Mouse (Mus musculus) c-Kit-positive CD71-negative TER-119-negative erythroid progenitor cells, embryonic 14.5 days (primary cell): ENCODE measurements around the gene Slc19a2.
A peak's percentile ranks its signal among the peaks of the same experiment; 100 is the strongest.
"Not testable (repeated sequence)": the region's sequence is repeated elsewhere in the genome, so short reads cannot be mapped to it uniquely, and the experiment has no call there.

Source experiments
- DNase-seq: peaks from one replicate; pipeline ENCODE4 v3.0.0-alpha.2; 2013; ENCODE audit warnings: low read depth

Slc19a2 gene

GRCm38 (mm10) chr1:164248465-164249331, at the start of gene Slc19a2:
Gene Slc19a2 (plus strand): TSS chr1:164249046.
- peak; percentile 91 for DNase-seq

- no peak for DNase-seq
Measured at GRCm38 (mm10) chr1:164199551-164199950, 49.3 kb upstream of the Slc19a2 start.

- DNase-seq = no peak
Measured at GRCm38 (mm10) chr1:164208437-164208836, 40.4 kb upstream of the Slc19a2 start.

DNA sequence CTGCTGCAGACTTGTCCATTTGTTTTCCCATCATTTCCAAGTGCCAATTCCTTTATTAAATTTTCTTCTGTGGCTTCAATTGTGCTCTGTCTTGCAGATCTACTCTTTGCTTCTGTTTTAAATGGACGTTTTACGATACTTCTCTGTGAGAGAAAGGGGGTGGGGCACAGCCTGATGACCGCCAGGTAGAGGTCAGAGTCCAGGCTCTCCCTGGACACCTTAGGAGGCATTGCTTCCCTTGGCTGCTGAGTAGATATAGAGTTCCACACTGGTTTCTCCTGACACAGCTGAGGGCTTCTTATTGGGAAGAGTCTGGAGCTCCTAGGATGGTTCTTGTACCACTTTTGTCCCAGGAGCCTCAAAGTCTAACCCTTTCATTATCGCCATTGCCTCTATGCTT, 37.9 kb upstream of the Slc19a2 start:
- no peak for DNase-seq

GRCm38 (mm10) chr1:164212686-164213085, 36.2 kb upstream of the Slc19a2 start:
- DNase-seq = no peak

- DNase-seq = no peak
Measured at GRCm38 (mm10) chr1:164214190-164214589, 34.7 kb upstream of the Slc19a2 start.

GRCm38 (mm10) chr1:164215097-164215496, 33.7 kb upstream of the Slc19a2 start:
- DNase-seq = no peak

DNA sequence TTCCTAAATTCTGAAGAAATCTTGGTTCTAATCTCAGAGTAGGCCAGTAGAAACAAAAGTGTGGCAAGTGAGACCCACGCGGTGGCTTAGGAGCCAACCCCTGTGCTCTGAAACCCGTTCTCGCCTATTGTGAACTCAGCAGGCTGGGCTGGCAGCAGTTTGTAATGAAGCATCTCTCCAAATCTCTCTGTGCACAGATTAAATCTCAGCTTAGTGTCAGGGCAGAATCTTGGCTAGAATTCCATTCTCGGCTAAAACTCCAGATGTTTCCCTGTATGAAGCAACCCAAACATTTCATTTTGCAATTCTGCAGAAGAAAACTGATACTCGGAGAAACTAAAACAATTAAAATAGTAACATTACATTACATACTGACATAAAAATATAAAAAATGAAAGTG, 33.3 kb upstream of the Slc19a2 start:
- no peak for DNase-seq

GRCm38 (mm10) chr1:164217791-164218685, 30.8 kb upstream of the Slc19a2 start:
- no peak for DNase-seq

GRCm38 (mm10) chr1:164220261-164220660, 28.6 kb upstream of the Slc19a2 start:
- DNase-seq = no peak

GRCm38 (mm10) chr1:164223089-164223488, 25.8 kb upstream of the Slc19a2 start:
- no peak for DNase-seq

DNA sequence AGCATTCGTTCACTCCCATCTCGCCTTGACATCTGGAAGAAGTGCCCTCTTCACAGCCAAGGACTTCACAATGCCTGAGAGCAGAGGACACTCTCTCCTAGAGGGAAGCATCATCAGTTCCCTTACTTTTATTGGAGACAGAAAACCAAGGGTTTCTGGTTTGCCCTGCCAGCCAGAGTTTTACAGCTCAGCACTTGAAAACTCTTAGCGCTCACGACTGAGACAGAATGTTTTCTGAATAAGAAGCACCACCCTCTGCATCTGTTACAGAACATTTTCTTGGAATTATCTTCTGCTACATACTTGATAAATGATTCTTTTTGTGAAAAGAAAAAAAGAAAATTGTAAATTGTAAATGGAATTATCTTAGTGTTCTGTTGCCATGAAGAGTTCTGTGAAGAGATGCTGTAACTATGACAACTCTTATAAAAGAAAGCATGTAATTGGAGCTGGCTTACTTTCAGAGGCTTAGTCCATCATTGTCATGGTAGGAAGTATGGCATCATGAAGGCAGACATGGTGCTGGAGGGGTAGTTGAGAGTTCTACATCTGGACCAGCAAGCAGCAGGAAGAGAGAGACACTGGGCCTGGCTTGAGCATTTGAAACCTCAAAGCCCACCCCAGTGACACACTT, 16.8 kb upstream of the Slc19a2 start:
- not testable (repeated sequence) for DNase-seq

- no peak for DNase-seq
Measured at GRCm38 (mm10) chr1:164233447-164233846, 15.4 kb upstream of the Slc19a2 start.

DNA sequence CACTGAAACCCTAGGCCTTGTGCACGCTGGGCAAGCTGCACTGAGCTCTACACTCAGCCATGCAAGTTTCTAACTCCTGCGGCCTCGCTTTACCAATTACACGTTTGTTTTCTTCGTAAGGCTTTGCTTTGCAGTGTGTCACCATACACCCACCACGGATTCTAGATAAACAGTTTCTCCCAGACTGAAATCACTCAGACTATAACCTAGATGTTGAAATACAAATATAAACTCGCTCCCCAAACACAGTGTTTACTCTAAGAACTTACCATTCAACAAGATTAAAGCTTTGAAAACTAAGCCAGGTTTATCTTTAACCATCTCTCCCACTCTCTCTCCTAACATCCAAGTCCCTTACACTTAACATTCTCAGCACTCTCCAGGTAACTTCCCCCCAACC, 13.8 kb upstream of the Slc19a2 start:
- DNase-seq = no peak

- DNase-seq = no peak
Measured at GRCm38 (mm10) chr1:164236078-164236477, 12.8 kb upstream of the Slc19a2 start.

- DNase-seq = no peak
Measured at GRCm38 (mm10) chr1:164241494-164241893, 7.4 kb upstream of the Slc19a2 start.

DNA sequence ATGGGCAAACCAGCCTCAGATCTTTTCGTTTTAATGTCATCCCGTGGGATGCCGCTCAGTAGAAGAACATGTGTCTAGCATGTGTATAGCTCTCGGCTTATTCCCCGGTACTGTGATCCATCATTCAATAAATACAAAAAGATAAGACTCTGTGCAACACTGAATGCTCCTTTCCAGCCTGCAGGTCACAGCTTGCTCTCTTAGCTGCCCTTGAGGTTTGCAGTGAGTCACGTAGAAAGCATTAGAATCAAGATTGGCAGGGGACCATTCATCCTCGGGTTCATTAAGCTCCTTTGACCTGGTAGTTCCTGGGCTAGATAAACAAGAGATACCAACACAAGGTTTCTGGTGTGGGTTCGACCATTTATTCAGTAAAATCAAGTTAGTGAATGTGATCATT, 6.0 kb upstream of the Slc19a2 start:
- DNase-seq = no peak

DNA sequence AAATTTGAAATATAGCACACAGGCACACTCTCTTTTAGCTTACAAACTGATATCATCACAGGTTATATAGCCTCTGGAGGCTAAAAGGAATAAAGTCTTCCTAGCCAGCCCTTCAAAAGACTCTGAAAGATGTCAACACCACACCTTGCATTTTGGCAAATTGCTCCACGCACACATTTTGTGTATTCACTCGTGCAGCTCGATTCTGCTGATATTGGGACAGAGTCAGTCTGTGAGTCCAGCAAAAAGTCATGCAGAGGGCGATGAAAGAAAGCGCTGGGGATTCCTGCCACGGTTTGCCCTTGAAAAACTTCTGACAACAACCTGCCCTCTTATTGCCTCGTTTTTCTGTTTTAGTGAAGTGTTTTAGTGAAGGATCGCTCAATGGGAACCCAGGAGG, 1.4 kb upstream of the Slc19a2 start:
- DNase-seq = no peak

DNA sequence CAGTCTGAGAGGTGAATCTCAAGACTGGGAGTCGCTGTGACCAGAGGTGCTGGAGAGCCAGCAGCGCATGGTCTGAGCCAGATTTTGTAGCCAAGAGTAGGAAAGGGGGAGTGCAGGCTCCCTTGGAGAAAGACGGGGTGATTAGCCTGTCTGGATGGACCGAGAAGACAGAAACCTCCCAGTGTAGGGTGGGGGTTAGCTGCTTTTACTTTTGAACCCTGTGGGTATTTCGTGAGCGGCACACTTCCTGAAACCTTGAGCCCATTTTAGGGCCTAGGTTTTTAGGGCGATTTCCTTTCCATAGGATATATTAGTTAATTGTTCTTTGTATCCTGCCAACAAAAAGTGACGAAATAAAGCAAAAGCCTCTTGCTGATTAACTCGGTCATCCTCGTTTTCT, 875 bp upstream of the Slc19a2 start:
- DNase-seq = no peak

GRCm38 (mm10) chr1:164249332-164249711, 476 bp downstream of the Slc19a2 start:
- no peak for DNase-seq

DNA sequence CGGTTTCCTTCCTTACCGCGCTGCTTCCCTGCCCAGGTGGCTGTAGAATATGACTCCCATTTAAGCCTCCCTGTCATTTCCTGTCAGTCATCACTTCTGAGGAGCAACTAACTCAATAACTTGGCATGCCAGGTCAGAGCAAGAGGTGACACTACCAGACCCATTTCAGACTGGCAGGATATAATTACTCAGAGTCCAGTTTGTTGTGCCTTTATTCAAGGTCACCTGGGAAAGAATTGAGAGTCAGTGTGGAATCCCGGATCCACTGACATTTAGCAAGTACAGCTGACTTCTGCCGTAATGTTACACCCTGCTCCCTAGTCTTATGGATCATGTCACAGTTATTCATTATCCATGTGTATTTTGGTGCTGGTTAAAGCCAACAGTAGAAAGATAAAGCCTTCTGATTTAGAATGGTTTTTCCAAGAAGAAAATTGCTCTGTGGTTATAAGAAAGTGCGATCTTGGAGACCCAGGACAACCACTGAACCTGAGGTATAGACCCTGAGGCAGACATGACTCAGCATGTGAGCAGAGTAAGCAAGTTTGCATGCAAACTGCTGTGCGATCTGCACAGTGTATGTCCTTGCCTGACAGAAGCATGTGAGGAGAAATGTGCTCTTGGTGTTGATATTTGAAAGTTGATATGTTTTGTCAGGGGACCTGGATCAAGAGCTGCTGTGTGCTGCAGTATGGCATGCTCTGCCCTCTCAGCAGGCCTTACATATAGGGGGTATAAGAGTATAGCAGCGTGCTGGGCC, 1.7 kb downstream of the Slc19a2 start:
- DNase-seq = no peak

DNA sequence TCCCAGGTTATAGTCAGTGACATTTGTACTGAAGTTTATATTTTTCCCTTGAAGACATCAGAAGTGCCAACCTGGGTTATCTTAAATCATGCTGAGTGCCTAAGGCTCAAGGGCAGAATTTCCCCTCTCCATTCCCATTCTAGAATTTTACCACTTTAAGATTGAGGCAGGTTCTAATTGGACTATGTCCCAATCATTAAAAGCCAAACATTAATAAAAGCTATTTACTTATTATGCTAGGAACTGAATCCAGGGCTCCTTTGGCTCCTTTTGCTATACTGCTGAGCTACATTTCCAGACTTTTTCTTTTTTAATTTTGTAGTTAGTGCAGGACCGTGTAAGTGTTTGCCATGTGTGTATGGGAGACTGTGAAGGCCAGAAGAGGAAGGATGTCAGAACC, 2.6 kb downstream of the Slc19a2 start:
- no peak for DNase-seq
